Comparison of ENCODE assay signal across 8 mouse cellular contexts in genomic region chr15:81694891-81695290, GRCm38 (mm10). TPM values are rescaled to one million over a fixed set of nuclear protein-coding genes. Genes with fewer than 3 reads are reported as not detected.
DNase-seq lines count a peak whose midpoint lies in the region; ATAC-seq and TF ChIP-seq lines count a peak whose summit lies in the region.

No protein-coding gene starts in this region.

- no peak overlapping the region for H3K27ac ChIP-seq in heart, embryonic 12.5 days (ENCODE audit: poor library complexity, severe bottlenecking)
- no peak overlapping the region for H3K27ac ChIP-seq in bone marrow macrophage, adult 2 months (ENCODE audit: insufficient read depth, low read depth, low read length)
- no peak overlapping the region for H3K27ac ChIP-seq in hindbrain, embryonic 12.5 days
- no peak overlapping the region for H3K27ac ChIP-seq in midbrain, embryonic 11.5 days (ENCODE audit: low read depth, low read length)

- peak overlapping the region; percentile 58 for H3K4me3 ChIP-seq in heart, embryonic 12.5 days
- H3K4me3 ChIP-seq in bone marrow macrophage, adult 2 months (ENCODE audit: insufficient read depth, low read length): peak overlapping the region; percentile 66
- peak overlapping the region; percentile 56 for H3K4me3 ChIP-seq in hindbrain, embryonic 12.5 days
- peak overlapping the region; percentile 51 for H3K4me3 ChIP-seq in midbrain, embryonic 11.5 days (ENCODE audit: low read depth, low read length)

- DNase-seq in heart, postnatal 36 days: no peak
- no peak for DNase-seq in midbrain, embryonic 11.5 days (ENCODE audit: low spot score, missing footprints)
- no peak for DNase-seq in adrenal gland, postnatal 4 days (ENCODE audit: low spot score in 2 of 2)
- no peak for DNase-seq in urinary bladder, postnatal 25 days (ENCODE audit: low spot score)

- 16% methylated on average over 19 of the region's 19 CpGs for WGBS in heart, embryonic 12.5 days
- WGBS in hindbrain, embryonic 12.5 days: 27% methylated on average over 19 of the region's 19 CpGs
- 30% methylated on average over 19 of the region's 19 CpGs for WGBS in midbrain, embryonic 11.5 days

- no peaks in the 10 kb centered on the region for H3K9me3 ChIP-seq in heart, embryonic 12.5 days (replicated peaks)
- no peaks in the 10 kb centered on the region for H3K9me3 ChIP-seq in hindbrain, embryonic 12.5 days (replicated peaks)
- H3K9me3 ChIP-seq in midbrain, embryonic 11.5 days (ENCODE audit: control insufficient read depth, low read length): no peaks in the 10 kb centered on the region

- peaks cover 18% of the 10 kb centered on the region for H3K4me1 ChIP-seq in heart, embryonic 12.5 days (replicated peaks)
- H3K4me1 ChIP-seq in bone marrow macrophage, adult 2 months (ENCODE audit: control insufficient read depth, insufficient read depth, low read length): 0 out of 2 replicates have a peak, but pooled peaks cover 4% of the 10 kb centered on the region
- peaks cover 15% of the 10 kb centered on the region for H3K4me1 ChIP-seq in hindbrain, embryonic 12.5 days
- peaks cover 11% of the 10 kb centered on the region for H3K4me1 ChIP-seq in midbrain, embryonic 11.5 days (ENCODE audit: control insufficient read depth, insufficient read depth, low read length)

- peaks cover 60% of the 10 kb centered on the region for H3K27me3 ChIP-seq in heart, embryonic 12.5 days (replicated peaks)
- peaks cover 49% of the 10 kb centered on the region for H3K27me3 ChIP-seq in hindbrain, embryonic 12.5 days
- H3K27me3 ChIP-seq in midbrain, embryonic 11.5 days (ENCODE audit: control insufficient read depth, insufficient read depth, low read length): peaks cover 35% of the 10 kb centered on the region

- no peak for TF ChIP-seq POLR2A in bone marrow macrophage, adult 2 months (IDR thresholded peaks at IDR 0.05; ENCODE audit: borderline replicate concordance, low read depth, low read length)

- ATAC-seq in heart, embryonic 12.5 days (ENCODE audit: insufficient number of reproducible peaks, low FRiP score): no peak
- ATAC-seq in hindbrain, embryonic 12.5 days (ENCODE audit: low FRiP score): peak; percentile 16; the same call in 1 of the 2 replicates
- no peak for ATAC-seq in midbrain, embryonic 11.5 days (ENCODE audit: low FRiP score)
- ATAC-seq in activated CD4-positive, CD25-positive, alpha-beta regulatory T cell, adult 4 months: no peak

- no peak for TF ChIP-seq CTCF in bone marrow macrophage, adult 2 months (IDR thresholded peaks at IDR 0.05; ENCODE audit: low read depth, low read length)

- peak overlapping the region; percentile 77 for H3K9ac ChIP-seq in heart, embryonic 12.5 days
- peak overlapping the region; percentile 68 for H3K9ac ChIP-seq in hindbrain, embryonic 12.5 days
- H3K9ac ChIP-seq in midbrain, embryonic 11.5 days (ENCODE audit: low read length): peak overlapping the region; percentile 78

- H3K36me3 ChIP-seq in heart, embryonic 12.5 days: no peaks in the 10 kb centered on the region
- H3K36me3 ChIP-seq in hindbrain, embryonic 12.5 days: no peaks in the 10 kb centered on the region; the same call in 1 of the 2 replicates
- no peaks in the 10 kb centered on the region for H3K36me3 ChIP-seq in midbrain, embryonic 11.5 days (ENCODE audit: control insufficient read depth, insufficient read depth, low read length)

- peak overlapping the region; percentile 86 for H3K4me2 ChIP-seq in heart, embryonic 12.5 days
- peak overlapping the region; percentile 97 for H3K4me2 ChIP-seq in hindbrain, embryonic 12.5 days (replicated peaks)
- H3K4me2 ChIP-seq in midbrain, embryonic 11.5 days: peak overlapping the region; percentile 98

- intact Hi-C loops in heart, postnatal 36 days (cut with DNase I): no loop called here

RNA-seq across cellular contexts. Expression of gene Chadl, which starts 2.2 kb away (rescaled TPM):
- polyA plus RNA-seq in heart, embryonic 12.5 days (2016; fragmentation: Nextera tagmentation; extraction: Ambion mirVana): 0.75 and 0.82 TPM in 2 replicates
- total RNA-seq in heart, postnatal 36 days (2021): 1 to 10 TPM; 1.5 to 2.1 TPM
- polyA plus RNA-seq in bone marrow macrophage, adult 2 months (2012; ENCODE audit: insufficient read depth, insufficient read length, missing spikeins): 0.67 TPM in 1 of 2 replicates, not detected in the other
- 8.4 and 9.0 TPM in 2 replicates for polyA plus RNA-seq in hindbrain, embryonic 12.5 days (2016; fragmentation: Nextera tagmentation; extraction: Ambion mirVana)
- 2.5 and 2.8 TPM in 2 replicates for polyA plus RNA-seq in midbrain, embryonic 11.5 days (2014; fragmentation: Nextera tagmentation; extraction: Ambion mirVana)
- 1 to 10 TPM; 3.9 to 4.3 TPM for total RNA-seq in adrenal gland, postnatal 4 days (2021)
- polyA plus RNA-seq in activated CD4-positive, CD25-positive, alpha-beta regulatory T cell, adult 4 months (2017; shearing (Covaris generic)): under 1 TPM; 0.46 to 0.78 TPM

RNA-seq across cellular contexts. Expression of gene L3mbtl2, which starts 31.2 kb away (rescaled TPM):
- polyA plus RNA-seq in heart, embryonic 12.5 days (2016; fragmentation: Nextera tagmentation; extraction: Ambion mirVana): 19.4 and 20.3 TPM in 2 replicates
- 10 to 100 TPM in 1 of 2 experiments, 1 to 10 TPM in 1; 9.4 to 11.0 TPM for total RNA-seq in heart, postnatal 36 days (2021)
- polyA plus RNA-seq in bone marrow macrophage, adult 2 months (2012; ENCODE audit: insufficient read depth, insufficient read length, missing spikeins): 7.7 and 11.1 TPM in 2 replicates
- polyA plus RNA-seq in hindbrain, embryonic 12.5 days (2016; fragmentation: Nextera tagmentation; extraction: Ambion mirVana): 29.2 and 29.6 TPM in 2 replicates
- 27.8 and 30.5 TPM in 2 replicates for polyA plus RNA-seq in midbrain, embryonic 11.5 days (2014; fragmentation: Nextera tagmentation; extraction: Ambion mirVana)
- total RNA-seq in adrenal gland, postnatal 4 days (2021): 10 to 100 TPM; 22.7 to 23.6 TPM
- polyA plus RNA-seq in activated CD4-positive, CD25-positive, alpha-beta regulatory T cell, adult 4 months (2017; shearing (Covaris generic)): 10 to 100 TPM; 20.2 to 21.0 TPM

RNA-seq across cellular contexts. Expression of gene Zc3h7b, which starts 50.0 kb away (rescaled TPM):
- polyA plus RNA-seq in heart, embryonic 12.5 days (2016; fragmentation: Nextera tagmentation; extraction: Ambion mirVana): 27.4 and 30.8 TPM in 2 replicates
- total RNA-seq in heart, postnatal 36 days (2021): 10 to 100 TPM; 73.7 to 73.9 TPM
- polyA plus RNA-seq in bone marrow macrophage, adult 2 months (2012; ENCODE audit: insufficient read depth, insufficient read length, missing spikeins): 13.3 and 13.6 TPM in 2 replicates
- 51.6 and 52.1 TPM in 2 replicates for polyA plus RNA-seq in hindbrain, embryonic 12.5 days (2016; fragmentation: Nextera tagmentation; extraction: Ambion mirVana)
- polyA plus RNA-seq in midbrain, embryonic 11.5 days (2014; fragmentation: Nextera tagmentation; extraction: Ambion mirVana): 34.3 and 35.0 TPM in 2 replicates
- total RNA-seq in adrenal gland, postnatal 4 days (2021): 10 to 100 TPM; 94.6 to 98.5 TPM
- 1 to 10 TPM; 5.2 to 7.1 TPM for polyA plus RNA-seq in activated CD4-positive, CD25-positive, alpha-beta regulatory T cell, adult 4 months (2017; shearing (Covaris generic))

RNA-seq across cellular contexts. Expression of gene Rangap1, which starts 50.4 kb away (rescaled TPM):
- 102 and 106 TPM in 2 replicates for polyA plus RNA-seq in heart, embryonic 12.5 days (2016; fragmentation: Nextera tagmentation; extraction: Ambion mirVana)
- 10 to 100 TPM; 24.9 to 25.1 TPM for total RNA-seq in heart, postnatal 36 days (2021)
- 54.7 and 54.8 TPM in 2 replicates for polyA plus RNA-seq in bone marrow macrophage, adult 2 months (2012; ENCODE audit: insufficient read depth, insufficient read length, missing spikeins)
- polyA plus RNA-seq in hindbrain, embryonic 12.5 days (2016; fragmentation: Nextera tagmentation; extraction: Ambion mirVana): 131 and 134 TPM in 2 replicates
- polyA plus RNA-seq in midbrain, embryonic 11.5 days (2014; fragmentation: Nextera tagmentation; extraction: Ambion mirVana): 152 and 156 TPM in 2 replicates
- 10 to 100 TPM; 53.6 to 62.6 TPM for total RNA-seq in adrenal gland, postnatal 4 days (2021)
- 10 to 100 TPM; 39.7 to 56.1 TPM for polyA plus RNA-seq in activated CD4-positive, CD25-positive, alpha-beta regulatory T cell, adult 4 months (2017; shearing (Covaris generic))
